Mouse (Mus musculus) heart, postnatal 25 days (tissue): ENCODE data around the gene Podnl1. TPM values are rescaled to one million over a fixed set of nuclear protein-coding genes. Genes with fewer than 3 reads are reported as not detected.
A peak's percentile ranks its signal among the peaks of the same experiment; 100 is the strongest.

ENCODE experiments used
- DNase-seq: peaks from one replicate; pipeline ENCODE4 v3.0.0; 2022; ENCODE audit warnings: low spot score
- intact Hi-C: fragments of 180-260 bp; cut with DNase I; formaldehyde crosslinking; loops from one replicate; pipeline ENCODE4 v1.15.1; 2025
- total RNA-seq, 2 experiments: library from RNA; stranded (reverse); gene quantifications; 2 replicates each; pipeline ENCODE4 v1.2.3; 2021

Gene Podnl1
- not detected for total RNA-seq

DNA sequence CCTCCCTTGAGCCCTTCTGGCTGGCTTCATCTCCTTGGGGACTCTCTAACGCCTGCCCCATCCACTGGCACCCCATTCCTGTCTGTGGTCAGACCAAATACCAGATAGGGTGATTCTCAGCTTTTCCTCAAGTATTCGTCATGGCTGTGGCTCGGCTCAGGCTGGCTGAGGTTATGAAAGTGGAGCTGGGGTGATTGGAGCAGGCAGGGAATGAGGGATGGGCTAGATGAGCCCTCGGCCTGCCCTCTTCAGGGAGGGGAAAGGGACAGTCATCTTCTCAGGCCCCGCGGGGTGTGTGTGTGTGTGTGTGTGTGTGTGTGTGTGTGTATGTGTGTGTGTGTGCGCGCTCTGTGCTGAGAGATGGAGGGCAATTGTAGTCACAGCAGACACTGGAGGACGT lies at the start of gene Podnl1:
Podnl1 (plus strand) TSS at position 334 of the 400 bp plus-strand sequence.
- DNase-seq = no peak
- intact Hi-C loops = no loop called here

DNA sequence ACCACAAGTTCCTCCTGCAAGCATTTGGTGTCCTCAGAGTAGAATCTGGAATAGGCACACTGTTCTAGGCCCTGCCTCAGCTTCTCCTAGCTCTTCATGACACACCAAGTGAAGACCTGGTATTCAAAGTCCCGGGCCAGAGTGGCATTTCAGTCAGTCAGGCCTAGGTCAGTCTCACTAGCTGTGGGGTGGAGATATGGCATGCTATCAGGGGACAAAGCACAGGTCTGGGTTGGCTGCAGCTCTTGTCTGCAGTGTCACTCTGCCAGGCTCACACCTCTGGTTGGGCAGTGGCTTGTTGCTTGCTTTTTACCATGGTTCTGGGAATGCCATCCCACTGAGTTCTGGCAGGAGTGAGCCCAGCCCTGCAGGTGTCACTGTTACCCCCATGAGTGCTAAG lies 49.4 kb upstream of the Podnl1 start:
- intact Hi-C loops = no loop called here
- no peak for DNase-seq

DNA sequence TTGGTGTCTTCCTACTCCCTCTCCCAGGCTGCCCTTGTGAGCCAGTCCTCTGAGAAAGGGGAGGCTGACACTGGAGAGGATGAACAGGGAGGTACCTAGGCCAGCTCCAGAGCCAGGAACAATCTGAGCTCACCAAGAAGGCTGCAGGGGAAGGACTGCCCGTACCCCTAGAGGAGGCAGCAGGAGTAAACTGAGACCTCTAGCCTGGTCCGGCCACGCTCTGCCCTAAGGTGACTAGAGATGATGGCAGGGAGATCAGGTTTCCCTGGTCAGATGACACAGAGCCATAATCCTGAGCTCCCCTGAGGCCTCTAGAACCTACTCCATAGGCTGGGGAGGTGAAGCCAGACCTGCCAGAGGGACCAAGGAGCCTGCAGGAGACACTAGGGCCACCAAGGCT lies 48.9 kb upstream of the Podnl1 start:
- intact Hi-C loops = no loop called here
- no peak for DNase-seq

DNA sequence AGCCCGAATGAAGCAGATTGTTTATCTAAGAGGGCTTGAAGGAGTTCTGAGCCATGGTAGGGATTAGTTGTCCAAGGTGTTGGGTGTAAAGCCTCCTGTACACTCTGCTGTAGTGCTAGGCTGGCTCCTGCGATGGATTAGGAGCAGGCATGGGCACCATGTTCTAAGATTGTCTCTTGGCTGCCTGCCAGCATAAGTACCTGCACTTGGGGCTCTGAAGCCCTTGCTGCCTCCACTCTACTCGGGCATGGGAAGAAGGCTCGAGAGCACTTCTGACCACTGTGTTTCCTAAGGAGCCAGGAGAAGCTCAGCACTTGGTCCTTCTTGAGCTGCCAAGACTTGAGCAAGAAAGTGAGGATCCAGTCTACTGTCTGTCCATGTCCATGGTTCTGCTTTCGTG lies 46.6 kb upstream of the Podnl1 start:
- intact Hi-C loops = no loop called here
- DNase-seq = no peak

DNA sequence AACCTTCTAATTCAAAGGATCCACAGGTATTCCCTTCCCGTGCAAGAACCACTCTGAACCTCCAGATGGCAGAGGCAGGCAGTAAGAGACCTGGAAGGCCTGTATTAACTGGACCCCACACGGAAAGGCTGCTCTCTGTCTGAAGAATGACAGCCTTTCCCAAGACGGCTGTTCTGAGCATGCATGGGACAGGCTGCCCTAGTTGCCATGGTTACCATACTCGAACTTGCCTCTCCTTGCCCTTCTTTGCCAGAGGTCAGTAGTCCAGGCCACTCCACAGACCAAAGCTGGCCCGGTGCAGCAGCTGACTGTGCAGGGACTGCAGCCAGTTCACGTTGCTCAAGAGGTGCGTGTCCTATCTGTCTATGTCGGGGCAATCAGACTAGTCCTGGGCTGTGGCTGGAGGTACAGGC lies 42.0 kb upstream of the Podnl1 start:
- intact Hi-C loops = no loop called here
- no peak for DNase-seq

DNA sequence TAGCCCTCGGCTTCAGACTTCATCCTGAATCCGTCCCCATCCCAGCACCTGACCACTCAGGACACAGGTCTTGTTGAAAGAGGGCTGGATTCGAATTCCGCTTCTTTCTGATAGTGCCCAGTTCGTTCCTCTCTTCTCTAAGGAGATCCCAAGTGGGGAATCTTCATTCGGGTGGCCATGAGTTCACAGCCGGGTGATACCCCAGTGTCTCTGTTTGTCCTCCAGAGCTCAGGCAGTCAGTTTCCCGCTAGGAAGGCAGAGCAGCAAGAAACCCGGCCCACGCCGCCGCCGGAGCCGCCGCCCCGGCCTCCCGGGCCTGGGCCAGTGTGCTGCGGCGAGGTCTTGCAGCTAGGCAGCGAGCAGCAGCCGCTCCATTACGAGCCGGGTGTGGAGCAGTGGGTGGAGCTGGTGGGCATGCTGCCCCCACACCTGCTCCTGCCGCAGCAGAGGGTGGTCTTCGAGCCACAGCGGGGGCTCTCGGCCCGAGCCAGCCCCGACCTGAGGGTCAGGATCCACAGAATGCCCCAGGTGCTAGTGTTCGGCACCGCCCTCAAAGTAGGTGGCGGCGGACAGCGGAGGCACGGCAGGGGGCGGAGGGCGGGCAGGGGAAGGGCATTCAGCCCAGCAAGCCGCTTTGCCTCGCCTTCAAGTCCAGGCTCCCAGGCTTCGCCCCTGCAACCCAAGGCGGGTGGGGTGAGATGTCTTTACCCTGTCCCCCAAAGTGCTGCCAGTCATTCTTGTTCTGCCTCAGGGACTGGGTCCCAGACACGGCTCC lies 41.3 kb upstream of the Podnl1 start:
- intact Hi-C loops = no loop called here
- DNase-seq = no peak

DNA sequence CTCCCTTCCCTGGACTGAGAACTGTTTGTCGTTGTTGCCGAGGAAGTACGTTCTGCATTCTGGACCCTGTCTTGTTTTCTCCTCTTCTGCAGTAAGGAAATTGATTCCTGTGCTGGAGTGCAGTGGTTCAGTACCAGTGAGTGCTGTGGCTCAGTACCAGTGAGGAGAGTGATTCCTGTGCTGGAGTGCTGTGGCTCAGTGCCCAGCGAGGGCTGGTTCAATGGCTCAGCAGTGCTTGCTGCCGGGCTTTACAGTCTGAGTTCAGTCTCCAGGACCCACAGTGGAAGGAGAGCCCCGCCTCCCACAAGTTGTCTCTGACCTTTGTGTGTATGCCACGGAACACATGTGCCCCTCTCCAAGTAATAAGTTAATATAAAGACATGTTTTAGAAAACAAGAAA lies 38.6 kb upstream of the Podnl1 start:
- intact Hi-C loops = no loop called here
- no peak for DNase-seq

DNA sequence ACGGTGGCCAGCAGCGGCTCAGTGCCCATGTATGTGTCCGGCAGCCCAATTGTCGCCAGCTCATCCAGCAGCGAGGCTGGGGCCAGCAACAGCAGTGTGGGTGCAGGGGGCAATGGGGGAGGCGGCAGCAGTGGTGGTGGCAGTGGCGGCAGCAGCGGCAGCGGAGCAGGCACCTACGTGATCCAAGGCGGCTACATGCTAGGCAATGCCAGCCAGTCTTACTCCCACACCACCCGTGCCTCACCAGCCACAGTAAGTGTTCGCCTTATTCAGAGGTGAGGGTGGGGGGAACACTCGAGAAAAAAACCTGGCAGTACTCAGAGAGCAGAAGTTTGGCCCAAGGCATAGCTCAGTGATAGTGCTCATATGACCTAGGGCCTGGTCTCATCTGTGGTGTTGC lies 38.0 kb upstream of the Podnl1 start:
- no peak for DNase-seq
- intact Hi-C loops = no loop called here

DNA sequence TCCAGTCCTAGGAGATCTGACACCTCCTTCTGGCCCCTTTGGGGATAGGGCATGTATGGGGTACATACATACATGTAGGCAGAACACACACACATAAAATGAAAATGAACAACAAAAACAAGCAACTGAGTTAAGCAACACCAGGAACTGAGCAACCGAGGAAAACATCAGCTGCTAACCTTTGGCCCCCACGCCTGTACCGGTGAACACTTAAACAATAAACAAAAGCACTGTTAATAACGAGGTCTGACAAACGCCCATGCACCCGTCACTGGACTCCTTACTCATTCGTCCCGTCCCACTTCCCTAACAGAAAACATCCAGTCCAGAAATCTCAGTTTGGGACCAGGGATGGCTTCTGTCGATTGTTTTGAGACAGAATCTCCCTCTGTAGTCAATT lies 36.5 kb upstream of the Podnl1 start:
- intact Hi-C loops = no loop called here
- DNase-seq = no peak

DNA sequence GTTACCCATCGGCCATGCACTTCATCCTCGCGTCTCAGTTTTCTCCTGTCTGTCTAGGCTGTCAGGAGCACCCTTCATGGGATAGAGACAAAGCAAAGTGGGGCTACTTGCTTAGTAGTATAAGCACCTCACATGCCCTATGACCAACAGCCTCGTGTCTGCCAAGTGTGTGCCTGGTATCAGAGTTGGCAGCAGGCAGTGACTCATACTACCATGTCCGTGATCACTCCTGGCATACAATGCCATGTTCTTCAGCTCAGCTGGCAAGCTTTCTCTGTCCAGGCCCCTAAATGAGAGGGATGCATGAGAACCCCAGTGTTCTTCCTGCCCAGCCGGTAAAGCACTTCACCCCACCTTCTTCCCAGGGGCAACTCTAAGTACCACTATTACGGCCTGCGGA lies 35.2 kb upstream of the Podnl1 start:
- intact Hi-C loops = no loop called here

DNA sequence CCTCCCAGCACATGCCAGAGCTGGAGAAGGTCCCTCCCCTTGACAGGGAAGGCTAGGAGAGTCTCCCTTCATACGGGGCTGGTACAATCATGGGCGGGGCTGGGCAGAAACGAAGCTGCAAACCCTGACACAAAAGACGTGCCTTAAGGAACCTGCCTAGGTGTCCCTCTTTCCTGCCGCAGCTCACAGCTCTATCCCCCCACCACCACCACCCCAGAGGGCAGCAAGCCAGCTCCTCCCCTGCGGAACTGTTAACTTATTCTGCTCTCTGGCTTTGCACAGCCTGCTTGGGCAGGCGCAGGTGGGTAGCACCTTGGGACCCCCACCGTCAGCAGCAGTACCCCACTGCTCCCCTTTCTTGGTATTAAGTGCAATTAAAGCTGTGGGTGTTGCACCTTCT lies 29.7 kb upstream of the Podnl1 start:
- intact Hi-C loops = no loop called here
- no peak for DNase-seq

More for the DNA sequence above, 35.2 kb upstream of the Podnl1 start:
- DNase-seq = no peak

DNA sequence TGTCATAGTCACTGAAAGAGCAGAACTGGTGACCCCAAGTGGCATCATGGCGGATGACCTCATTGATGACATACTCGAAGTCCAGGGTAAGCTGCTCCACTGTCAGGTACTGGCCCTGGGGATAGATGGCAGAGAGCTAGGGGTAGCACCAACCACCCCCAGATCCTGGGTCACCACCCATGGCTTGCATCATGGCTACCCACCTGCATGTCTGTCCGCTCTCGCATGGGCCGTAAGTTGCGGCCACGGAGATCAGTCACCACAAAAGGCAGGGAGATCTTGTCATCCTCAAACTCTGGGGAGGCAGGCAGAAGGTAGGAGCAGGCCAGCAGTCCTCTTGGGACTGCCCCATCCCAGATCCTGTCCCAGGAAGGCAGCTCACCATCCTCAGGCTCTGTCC lies 27.4 kb upstream of the Podnl1 start:
- intact Hi-C loops = no loop called here

DNA sequence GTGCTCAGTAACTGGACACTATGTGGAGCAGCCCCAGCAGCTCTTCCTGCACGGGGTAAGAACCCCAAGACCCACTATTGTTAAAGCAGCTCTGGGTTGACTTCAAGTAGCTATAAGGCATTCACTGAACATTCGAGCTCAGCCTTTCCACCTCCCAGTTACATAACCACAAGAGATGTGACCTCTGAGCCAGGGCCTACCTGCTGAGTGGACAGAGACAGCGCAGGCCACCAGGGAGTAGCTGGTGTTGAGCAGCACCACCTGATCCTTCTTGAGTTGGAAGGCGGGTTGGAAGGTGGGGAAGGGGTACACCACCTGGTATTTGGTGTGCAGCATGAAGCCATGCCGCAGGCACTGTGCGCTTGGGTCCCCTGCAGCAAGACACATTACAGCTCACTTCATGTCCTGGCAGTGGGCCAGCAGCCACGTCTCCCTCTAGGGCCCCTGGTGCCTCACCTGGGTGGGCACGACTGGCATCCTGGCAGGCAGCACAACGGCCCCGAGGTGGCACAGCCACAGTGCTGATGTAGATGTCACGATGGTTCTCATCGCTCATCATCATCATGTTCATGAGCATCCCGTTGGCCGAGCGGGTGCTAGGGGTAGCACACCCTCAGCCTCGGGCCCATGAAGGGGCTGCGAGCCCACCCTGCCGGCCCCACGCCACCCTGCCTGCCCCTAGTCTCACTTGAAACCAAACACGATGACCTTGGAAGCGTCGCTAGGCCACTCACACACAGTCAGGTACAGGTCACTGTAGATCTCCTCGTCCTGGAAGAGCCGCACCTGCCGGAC lies 24.1 kb upstream of the Podnl1 start:
- intact Hi-C loops = loop anchor here (2.0 to 5.0 kb wide), 2 partner anchors 31 to 59 kb away; partner anchors contain the start of genes Il27ra and Rln3
- no peak for DNase-seq

More for the DNA sequence above, 27.4 kb upstream of the Podnl1 start:
- no peak for DNase-seq

DNA sequence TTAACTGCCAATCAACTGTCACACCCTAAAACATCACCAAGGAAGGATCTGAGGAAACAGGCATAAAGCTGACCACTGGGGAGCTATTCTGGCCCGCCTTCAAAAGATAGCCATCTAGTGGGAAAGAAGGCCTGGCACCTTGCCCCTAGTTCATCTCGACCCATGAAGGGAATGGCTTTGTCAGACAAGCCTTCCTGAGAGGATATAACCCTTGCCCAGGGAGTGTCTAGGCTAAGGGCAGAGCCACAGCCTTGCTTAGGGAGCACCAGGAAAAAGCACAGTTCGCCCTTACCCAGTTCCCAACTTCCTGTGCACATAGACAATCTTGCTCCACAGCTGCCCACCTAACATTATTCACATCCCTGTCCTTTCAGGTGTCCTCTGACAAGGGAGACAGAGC lies 22.2 kb upstream of the Podnl1 start:
- no peak for DNase-seq
- intact Hi-C loops = loop anchor here (2.0 to 5.0 kb wide), 2 partner anchors 33 to 61 kb away; partner anchors contain the start of genes Il27ra and Rln3

DNA sequence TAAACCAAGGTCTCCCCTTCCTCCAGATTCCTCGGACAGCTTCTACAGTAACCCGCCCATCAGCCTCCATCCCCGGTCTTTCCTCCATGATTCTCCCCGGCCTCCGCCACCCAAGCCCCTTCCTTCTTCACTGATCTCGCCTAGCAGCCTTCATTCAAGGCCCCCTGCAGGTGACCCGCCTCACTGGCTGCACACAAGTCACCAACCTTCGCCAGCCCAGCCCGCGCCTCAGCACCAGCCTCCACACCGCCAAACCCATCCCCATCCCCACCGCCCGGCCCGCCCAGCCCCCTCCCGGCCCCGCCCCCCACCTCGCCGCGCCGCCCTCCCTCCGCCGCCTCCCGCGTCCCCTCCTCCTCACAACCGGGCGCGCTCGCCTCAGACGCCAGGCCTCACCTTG lies 21.6 kb upstream of the Podnl1 start:
- no peak for DNase-seq
- intact Hi-C loops = loop anchor here (2.0 to 5.0 kb wide), 2 partner anchors 43 to 62 kb away; partner anchors contain the start of genes Cc2d1a, Il27ra and Rln3

DNA sequence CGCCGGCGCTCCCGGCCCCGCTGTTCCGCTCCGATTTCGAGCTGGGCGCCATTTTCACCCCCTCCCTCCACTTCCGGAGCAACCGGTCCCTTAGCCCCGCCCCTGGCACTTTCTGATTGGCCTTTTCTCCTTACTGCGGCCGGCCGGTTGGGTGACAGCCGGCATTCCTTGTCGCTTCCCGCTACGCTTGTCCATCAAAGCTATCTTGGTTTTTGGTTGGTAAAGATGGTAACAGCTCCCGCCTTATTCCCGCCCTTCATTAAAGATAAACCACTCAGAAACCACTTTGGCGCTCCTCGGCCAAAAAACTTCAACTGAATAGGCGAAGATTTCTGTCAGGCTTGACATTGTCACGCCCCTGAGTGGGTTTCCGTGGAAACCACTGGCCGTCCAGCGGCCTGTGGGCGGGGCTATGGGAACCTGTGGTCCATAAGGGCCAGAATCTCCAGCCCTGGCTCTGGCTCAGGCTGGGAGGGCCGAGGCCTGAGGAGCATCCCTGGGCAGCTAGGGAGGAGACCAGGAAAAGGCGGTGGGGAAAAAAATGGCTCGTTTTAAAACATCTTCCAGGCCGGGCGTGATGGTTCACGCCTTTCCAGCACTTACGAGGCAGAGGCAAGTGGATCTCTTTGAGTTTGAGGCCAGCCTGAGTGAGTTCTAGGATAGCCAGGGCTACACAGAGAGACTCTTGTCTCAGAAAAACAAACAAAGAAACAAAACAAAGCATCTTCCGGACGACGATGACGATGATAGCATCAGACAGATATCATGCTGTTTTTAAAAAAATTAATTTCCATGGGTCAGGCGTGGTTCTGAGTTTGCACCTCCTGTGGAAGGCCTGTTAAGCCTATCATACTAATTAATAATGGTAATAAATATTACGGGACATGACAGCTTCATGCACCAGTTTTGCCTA lies 20.8 kb upstream of the Podnl1 start, which contains the start of gene Dcaf15:
Dcaf15 (minus strand) TSS at position 72 of the 913 bp plus-strand sequence.
- intact Hi-C loops = loop anchor here (2.0 to 5.0 kb wide), 2 partner anchors 42 to 63 kb away; partner anchors contain the start of genes Cc2d1a, Il27ra and Rln3
- DNase-seq = peak; percentile 96

DNA sequence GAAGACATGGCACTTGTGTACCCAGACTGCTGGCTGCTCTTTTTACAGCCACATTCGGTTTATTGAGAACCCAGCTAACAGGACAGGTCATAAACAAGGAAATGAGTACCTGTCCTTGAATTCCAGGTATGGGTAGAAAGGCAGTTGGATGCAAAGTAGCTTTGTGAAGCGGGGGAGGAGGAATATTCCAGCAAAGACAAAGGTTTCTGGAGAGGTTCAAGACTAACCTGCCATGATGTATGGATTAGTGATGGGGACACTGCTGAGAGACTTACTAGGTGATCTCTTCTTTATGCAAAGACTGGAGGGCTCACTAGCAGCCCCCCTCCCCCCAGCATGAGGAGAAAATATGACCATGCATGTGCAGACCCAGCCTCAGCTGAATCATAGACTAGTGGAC lies 20.1 kb upstream of the Podnl1 start:
- intact Hi-C loops = loop anchor here (2.0 kb wide), 1 partner anchor 41 kb away; the partner anchor contains the start of gene Cc2d1a
- DNase-seq = no peak

DNA sequence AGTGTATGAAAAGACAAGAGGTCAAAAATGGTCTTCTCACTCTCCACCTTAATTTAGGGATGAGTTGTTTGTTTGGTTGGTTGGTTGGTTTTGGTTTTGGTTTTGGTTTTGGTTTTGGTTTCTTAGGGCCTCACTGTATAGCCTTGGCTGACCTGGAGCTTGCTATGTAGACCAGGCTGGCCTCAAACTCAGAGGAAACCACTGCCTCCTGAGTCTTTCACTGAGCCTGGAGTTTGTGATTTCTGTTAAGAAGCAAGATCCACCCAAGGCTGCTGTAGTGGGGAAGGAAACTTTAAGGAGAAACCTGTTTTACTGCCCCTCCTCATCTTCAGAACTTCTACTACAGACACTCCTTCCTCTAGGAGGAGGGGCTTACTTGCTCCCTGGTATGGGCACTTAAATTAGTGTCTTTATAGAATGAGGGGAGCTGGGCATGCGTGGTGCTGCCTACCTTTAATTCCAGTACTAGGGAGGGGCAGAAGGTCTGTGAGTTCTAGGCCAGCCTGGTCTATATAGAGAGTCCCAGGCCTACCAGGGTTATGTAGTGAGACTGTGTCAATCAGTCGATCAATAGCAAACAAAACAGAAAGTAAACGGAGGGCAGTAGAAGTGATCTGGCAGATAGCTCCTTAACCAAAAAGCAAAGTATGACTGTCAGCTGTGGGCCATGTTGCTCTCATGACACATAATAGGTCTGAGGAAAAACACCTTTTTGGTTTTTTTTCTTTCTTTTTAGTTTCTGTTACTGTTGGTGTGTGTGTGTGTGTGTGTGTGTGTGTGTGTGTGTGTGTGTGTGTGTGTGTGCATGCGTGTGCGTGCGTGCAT lies 19.4 kb upstream of the Podnl1 start:
- DNase-seq = no peak
- intact Hi-C loops = no loop called here

DNA sequence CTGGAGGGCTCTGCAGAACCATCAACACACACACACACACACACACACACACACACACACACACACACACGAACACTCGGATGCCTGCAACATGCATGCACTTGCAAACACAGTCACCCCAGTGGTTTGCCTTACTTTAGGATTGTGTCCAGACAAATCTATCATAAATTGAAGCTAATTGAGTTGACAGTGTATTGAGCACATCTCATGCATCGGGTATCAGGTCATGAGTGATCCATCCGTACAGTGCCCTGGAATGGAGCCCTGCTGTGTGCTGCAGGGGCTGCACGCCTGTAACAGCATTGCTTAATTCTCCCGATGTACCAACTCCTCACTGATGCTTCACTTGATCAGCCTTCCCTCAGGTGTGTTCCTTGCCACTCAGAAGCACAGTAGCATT lies 10.1 kb upstream of the Podnl1 start:
- intact Hi-C loops = no loop called here
- DNase-seq = no peak
